Mouse (Mus musculus): Measurements from ENCODE around the gene Pced1b. TPM values are rescaled to one million over a fixed set of nuclear protein-coding genes. Genes with fewer than 3 reads are reported as not detected.
A peak's percentile ranks its signal among the peaks of the same experiment; 100 is the strongest.
"Not testable (repeated sequence)": the region's sequence is repeated elsewhere in the genome, so short reads cannot be mapped to it uniquely, and the experiment has no call there.

Gene Pced1b
- polyA plus RNA-seq, 1 experiment from 2014 or later: 2.6 TPM

GRCm38 (mm10) chr15:97368631-97369030, 121.7 kb downstream of the Pced1b start:
- no peaks in the 10 kb centered on the region for H3K36me3 ChIP-seq (ENCODE audit: control insufficient read depth, insufficient read depth, low read length)
- no peak overlapping the region for H3K4me3 ChIP-seq (ENCODE audit: control insufficient read depth in 1 of 2, insufficient read depth in 1 of 2, low read depth in 1 of 2, low read length in 2 of 2)
- no peak overlapping the region for H3K4me2 ChIP-seq (ENCODE audit: low read length)
- H3K27me3 ChIP-seq (ENCODE audit: control insufficient read depth, insufficient read depth, low read length): no peaks in the 10 kb centered on the region
- peaks cover 5 to 8% of the 10 kb centered on the region in 2 experiments; a peak in 3 of 4 replicates for H3K4me1 ChIP-seq (ENCODE audit: control insufficient read depth in 2 of 2, insufficient read depth in 2 of 2, low read length in 2 of 2)
- WGBS: 75% methylated on average over 7 of the region's 7 CpGs
- H3K9ac ChIP-seq (ENCODE audit: low read length): no peak overlapping the region
- ATAC-seq (ENCODE audit: insufficient number of reproducible peaks, insufficient read depth, low FRiP score, low read depth): no peak
- no peaks in the 10 kb centered on the region for H3K9me3 ChIP-seq (ENCODE audit: control insufficient read depth, low read length)
- H3K27ac ChIP-seq (replicated peaks in 1 of 2; ENCODE audit: control insufficient read depth in 1 of 2, insufficient read depth in 1 of 2, low read depth in 2 of 2, low read length in 2 of 2): no peak overlapping the region

GRCm38 (mm10) chr15:97369144-97369543, 122.2 kb downstream of the Pced1b start:
- no peaks in the 10 kb centered on the region for H3K36me3 ChIP-seq (ENCODE audit: control insufficient read depth, insufficient read depth, low read length)
- no peak for ATAC-seq (ENCODE audit: insufficient number of reproducible peaks, insufficient read depth, low FRiP score, low read depth)
- 80% methylated on average over 10 of the region's 10 CpGs for WGBS
- no peak overlapping the region for H3K27ac ChIP-seq (replicated peaks in 1 of 2; ENCODE audit: control insufficient read depth in 1 of 2, insufficient read depth in 1 of 2, low read depth in 2 of 2, low read length in 2 of 2)
- H3K4me1 ChIP-seq (ENCODE audit: control insufficient read depth in 2 of 2, insufficient read depth in 2 of 2, low read length in 2 of 2): peaks cover 7 to 11% of the 10 kb centered on the region in 2 experiments; a peak in 3 of 4 replicates
- no peak overlapping the region for H3K4me2 ChIP-seq (ENCODE audit: low read length)
- no peak overlapping the region for H3K4me3 ChIP-seq (ENCODE audit: control insufficient read depth in 1 of 2, insufficient read depth in 1 of 2, low read depth in 1 of 2, low read length in 2 of 2)
- no peaks in the 10 kb centered on the region for H3K27me3 ChIP-seq (ENCODE audit: control insufficient read depth, insufficient read depth, low read length)
- no peak overlapping the region for H3K9ac ChIP-seq (ENCODE audit: low read length)
- H3K9me3 ChIP-seq (ENCODE audit: control insufficient read depth, low read length): no peaks in the 10 kb centered on the region

GRCm38 (mm10) chr15:97370880-97371279, 124.0 kb downstream of the Pced1b start:
- H3K27ac ChIP-seq (replicated peaks in 1 of 2; ENCODE audit: control insufficient read depth in 1 of 2, insufficient read depth in 1 of 2, low read depth in 2 of 2, low read length in 2 of 2): no peak overlapping the region
- no peak overlapping the region for H3K9ac ChIP-seq (ENCODE audit: low read length)
- H3K9me3 ChIP-seq (ENCODE audit: control insufficient read depth, low read length): no peaks in the 10 kb centered on the region
- no peak for ATAC-seq (ENCODE audit: insufficient number of reproducible peaks, insufficient read depth, low FRiP score, low read depth)
- H3K27me3 ChIP-seq (ENCODE audit: control insufficient read depth, insufficient read depth, low read length): no peaks in the 10 kb centered on the region
- peaks cover 7 to 11% of the 10 kb centered on the region in 2 experiments; a peak in 3 of 4 replicates for H3K4me1 ChIP-seq (ENCODE audit: control insufficient read depth in 2 of 2, insufficient read depth in 2 of 2, low read length in 2 of 2)
- H3K36me3 ChIP-seq (ENCODE audit: control insufficient read depth, insufficient read depth, low read length): no peaks in the 10 kb centered on the region
- no peak overlapping the region for H3K4me3 ChIP-seq (ENCODE audit: control insufficient read depth in 1 of 2, insufficient read depth in 1 of 2, low read depth in 1 of 2, low read length in 2 of 2)
- H3K4me2 ChIP-seq (ENCODE audit: low read length): no peak overlapping the region
- 90% methylated on average over 7 of the region's 7 CpGs for WGBS

- not testable (repeated sequence) for ATAC-seq (ENCODE audit: insufficient number of reproducible peaks, insufficient read depth, low FRiP score, low read depth); H3K27me3 ChIP-seq (ENCODE audit: control insufficient read depth, insufficient read depth, low read length); H3K9me3 ChIP-seq (ENCODE audit: control insufficient read depth, low read length); H3K4me3 ChIP-seq (ENCODE audit: control insufficient read depth in 1 of 2, insufficient read depth in 1 of 2, low read depth in 1 of 2, low read length in 2 of 2); H3K9ac ChIP-seq (ENCODE audit: low read length); H3K36me3 ChIP-seq (ENCODE audit: control insufficient read depth, insufficient read depth, low read length); H3K27ac ChIP-seq (replicated peaks in 1 of 2; ENCODE audit: control insufficient read depth in 1 of 2, insufficient read depth in 1 of 2, low read depth in 2 of 2, low read length in 2 of 2); H3K4me2 ChIP-seq (ENCODE audit: low read length)
- WGBS: 65% methylated on average over 3 of the region's 3 CpGs
- H3K4me1 ChIP-seq (ENCODE audit: control insufficient read depth in 2 of 2, insufficient read depth in 2 of 2, low read length in 2 of 2): peaks cover 13 to 18% of the 10 kb centered on the region in 2 experiments
These were observed 125.1 kb downstream of the Pced1b start for GRCm38 (mm10) chr15:97372043-97372442.

- H3K27me3 ChIP-seq (ENCODE audit: control insufficient read depth, insufficient read depth, low read length): 0 out of 2 replicates have a peak, but pooled peaks cover 3% of the 10 kb centered on the region
- no peak for ATAC-seq (ENCODE audit: insufficient number of reproducible peaks, insufficient read depth, low FRiP score, low read depth)
- no peak overlapping the region for H3K4me3 ChIP-seq (ENCODE audit: control insufficient read depth in 1 of 2, insufficient read depth in 1 of 2, low read depth in 1 of 2, low read length in 2 of 2)
- 67% methylated on average over 6 of the region's 6 CpGs for WGBS
- H3K4me2 ChIP-seq (ENCODE audit: low read length): no peak overlapping the region
- H3K4me1 ChIP-seq (ENCODE audit: control insufficient read depth in 2 of 2, insufficient read depth in 2 of 2, low read length in 2 of 2): peaks cover 13 to 18% of the 10 kb centered on the region in 2 experiments
- peak overlapping the region; percentile 30 to 62; a peak in 2 of 4 replicates for H3K27ac ChIP-seq (replicated peaks in 1 of 2; ENCODE audit: control insufficient read depth in 1 of 2, insufficient read depth in 1 of 2, low read depth in 2 of 2, low read length in 2 of 2)
- no peak overlapping the region for H3K9ac ChIP-seq (ENCODE audit: low read length)
- H3K36me3 ChIP-seq (ENCODE audit: control insufficient read depth, insufficient read depth, low read length): no peaks in the 10 kb centered on the region
- H3K9me3 ChIP-seq (ENCODE audit: control insufficient read depth, low read length): no peaks in the 10 kb centered on the region
These were observed 125.8 kb downstream of the Pced1b start for GRCm38 (mm10) chr15:97372611-97373131.

- H3K4me1 ChIP-seq (ENCODE audit: control insufficient read depth in 2 of 2, insufficient read depth in 2 of 2, low read length in 2 of 2): peaks cover 13 to 18% of the 10 kb centered on the region in 2 experiments
- H3K4me3 ChIP-seq (ENCODE audit: control insufficient read depth in 1 of 2, insufficient read depth in 1 of 2, low read depth in 1 of 2, low read length in 2 of 2): peak overlapping the region; percentile 27 to 33
- H3K27me3 ChIP-seq (ENCODE audit: control insufficient read depth, insufficient read depth, low read length): 0 out of 2 replicates have a peak, but pooled peaks cover 3% of the 10 kb centered on the region
- H3K9ac ChIP-seq (ENCODE audit: low read length): peak overlapping the region; percentile 57
- H3K4me2 ChIP-seq (ENCODE audit: low read length): peak overlapping the region; percentile 69
- 10% methylated on average over 25 of the region's 25 CpGs for WGBS
- H3K36me3 ChIP-seq (ENCODE audit: control insufficient read depth, insufficient read depth, low read length): no peaks in the 10 kb centered on the region
- ATAC-seq (ENCODE audit: insufficient number of reproducible peaks, insufficient read depth, low FRiP score, low read depth): no peak
- H3K9me3 ChIP-seq (ENCODE audit: control insufficient read depth, low read length): no peaks in the 10 kb centered on the region
- peak overlapping the region; percentile 32 to 44; a peak in 2 of 4 replicates for H3K27ac ChIP-seq (replicated peaks in 1 of 2; ENCODE audit: control insufficient read depth in 1 of 2, insufficient read depth in 1 of 2, low read depth in 2 of 2, low read length in 2 of 2)
These were observed 126.5 kb downstream of the Pced1b start for GRCm38 (mm10) chr15:97373203-97374084.

GRCm38 (mm10) chr15:97374085-97374844, 127.4 kb downstream of the Pced1b start:
- no peak overlapping the region for H3K27ac ChIP-seq (replicated peaks in 1 of 2; ENCODE audit: control insufficient read depth in 1 of 2, insufficient read depth in 1 of 2, low read depth in 2 of 2, low read length in 2 of 2)
- no peak for ATAC-seq (ENCODE audit: insufficient number of reproducible peaks, insufficient read depth, low FRiP score, low read depth)
- 59% methylated on average over 8 of the region's 8 CpGs for WGBS
- H3K4me1 ChIP-seq (ENCODE audit: control insufficient read depth in 2 of 2, insufficient read depth in 2 of 2, low read length in 2 of 2): peaks cover 13 to 18% of the 10 kb centered on the region in 2 experiments
- H3K4me3 ChIP-seq (ENCODE audit: control insufficient read depth in 1 of 2, insufficient read depth in 1 of 2, low read depth in 1 of 2, low read length in 2 of 2): peak overlapping the region in 1 of 2 experiments; percentile 33; a peak in 1 of 4 replicates
- 0 out of 2 replicates have a peak overlapping the region, but pooled peaks have one; percentile 57 for H3K9ac ChIP-seq (ENCODE audit: low read length)
- no peaks in the 10 kb centered on the region for H3K36me3 ChIP-seq (ENCODE audit: control insufficient read depth, insufficient read depth, low read length)
- H3K9me3 ChIP-seq (ENCODE audit: control insufficient read depth, low read length): no peaks in the 10 kb centered on the region
- 0 out of 2 replicates have a peak, but pooled peaks cover 3% of the 10 kb centered on the region for H3K27me3 ChIP-seq (ENCODE audit: control insufficient read depth, insufficient read depth, low read length)
- H3K4me2 ChIP-seq (ENCODE audit: low read length): peak overlapping the region; percentile 69

Measured in heart, embryonic 14.5 days (tissue).